Mouse (Mus musculus) frontal cortex, postnatal 25 days (tissue): ENCODE results near the gene Tcirg1.

Experiments
- DNase-seq, 2 experiments: peaks; one replicate each; pipeline ENCODE4 v3.0.0; 2022; ENCODE audit warnings: low spot score in 2 of 2

Gene Tcirg1

DNA sequence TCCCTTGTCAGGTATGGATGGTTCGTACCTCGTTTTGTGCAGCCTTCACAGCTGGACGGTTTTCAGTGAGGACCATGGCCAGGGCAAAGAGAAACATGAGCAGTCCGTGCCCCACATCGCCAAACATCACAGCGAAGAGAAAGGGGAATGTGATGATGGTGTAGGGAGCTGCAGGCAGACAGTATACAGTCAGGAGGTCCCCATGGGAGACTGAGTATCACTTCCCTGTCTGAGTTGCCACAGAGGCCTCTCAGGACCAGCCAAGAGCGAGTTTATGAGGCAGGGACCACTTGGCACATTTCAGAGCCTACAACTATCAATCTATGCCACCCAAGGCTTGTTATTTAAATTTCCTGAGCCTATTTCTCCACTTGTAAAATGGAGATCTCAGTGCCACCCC, 8.0 kb downstream of the Tcirg1 start:
- DNase-seq, result no peak

DNA sequence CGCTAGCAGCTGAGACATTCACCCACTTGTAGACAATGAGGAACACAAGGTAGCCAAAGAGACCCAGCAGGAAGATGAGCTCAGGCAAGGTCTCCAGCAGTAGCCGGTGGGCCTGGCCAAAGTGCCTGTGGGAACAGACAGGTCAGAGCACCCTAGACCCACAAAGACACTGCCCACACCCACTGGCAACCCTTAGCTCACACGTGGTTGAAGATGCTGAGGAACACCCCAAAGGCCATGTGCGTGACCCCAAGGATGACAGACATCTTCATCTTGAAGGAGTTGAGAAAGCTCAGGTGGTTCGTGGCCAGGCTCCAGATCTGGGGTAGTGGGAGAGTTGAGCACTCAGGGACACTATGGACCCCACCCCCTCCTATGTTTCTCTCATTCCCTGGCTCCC, 9.4 kb downstream of the Tcirg1 start:
- DNase-seq, result no peak

DNA sequence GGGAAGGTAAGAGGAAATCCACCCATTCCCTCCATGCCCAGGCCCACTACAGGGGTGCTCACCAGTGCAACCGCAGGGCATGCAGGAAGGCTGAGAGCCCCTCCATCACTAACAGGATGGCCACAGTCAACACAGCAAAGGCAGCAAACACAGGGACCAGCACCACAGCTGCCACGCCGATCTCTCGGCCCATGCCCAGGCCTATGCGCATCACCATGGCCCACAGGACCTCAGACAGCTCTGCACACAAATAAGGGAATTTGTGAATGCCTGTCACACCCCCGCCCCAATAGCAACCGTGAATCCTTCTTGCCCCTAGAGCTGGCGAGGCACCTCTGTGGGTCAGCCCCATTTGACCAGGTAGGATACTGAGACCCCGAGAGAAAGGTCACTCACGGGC, 10.7 kb downstream of the Tcirg1 start:
- DNase-seq, result no peak

DNA sequence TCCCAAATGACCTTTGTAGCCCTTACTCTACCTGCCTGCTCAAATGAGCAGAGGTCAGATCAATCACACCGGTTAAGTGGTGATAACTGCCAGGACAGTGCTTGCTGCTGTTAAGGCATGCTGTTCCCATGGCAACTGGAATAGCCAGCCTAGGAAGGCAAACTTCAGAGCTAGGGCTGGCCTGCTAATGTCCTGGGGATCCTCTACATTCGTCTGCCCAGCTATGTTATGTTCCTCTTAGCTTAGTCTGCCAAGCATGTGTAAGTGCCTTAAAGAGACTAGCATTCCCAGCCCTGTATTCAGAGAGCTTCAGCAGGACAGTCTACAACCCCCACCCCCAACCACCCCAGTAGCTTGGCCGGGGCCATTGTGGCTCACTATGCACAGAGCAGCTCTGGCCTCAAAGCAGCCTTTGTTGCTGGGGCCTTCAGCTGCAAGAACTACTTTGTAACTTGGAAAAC, 11.7 kb downstream of the Tcirg1 start:
- no peak for DNase-seq

DNA sequence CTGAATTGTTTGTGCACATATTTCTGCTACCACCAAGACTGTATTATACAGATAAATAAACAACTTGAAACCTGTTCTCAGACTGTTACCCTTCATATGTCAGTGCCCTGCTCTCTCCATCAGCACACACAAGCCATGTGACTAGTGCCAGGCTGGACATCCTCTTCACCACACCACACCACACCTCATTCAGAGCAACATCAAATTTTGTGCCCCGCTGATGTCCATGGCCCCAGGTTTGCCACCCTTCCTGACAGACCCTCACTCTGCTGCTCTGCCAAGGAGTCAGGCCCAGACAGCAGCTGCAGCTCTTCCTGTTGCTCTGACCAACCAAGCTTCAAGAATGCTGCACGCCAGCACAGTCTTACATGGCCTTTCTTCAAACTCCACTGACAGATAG, 12.6 kb downstream of the Tcirg1 start:
- no peak for DNase-seq

DNA sequence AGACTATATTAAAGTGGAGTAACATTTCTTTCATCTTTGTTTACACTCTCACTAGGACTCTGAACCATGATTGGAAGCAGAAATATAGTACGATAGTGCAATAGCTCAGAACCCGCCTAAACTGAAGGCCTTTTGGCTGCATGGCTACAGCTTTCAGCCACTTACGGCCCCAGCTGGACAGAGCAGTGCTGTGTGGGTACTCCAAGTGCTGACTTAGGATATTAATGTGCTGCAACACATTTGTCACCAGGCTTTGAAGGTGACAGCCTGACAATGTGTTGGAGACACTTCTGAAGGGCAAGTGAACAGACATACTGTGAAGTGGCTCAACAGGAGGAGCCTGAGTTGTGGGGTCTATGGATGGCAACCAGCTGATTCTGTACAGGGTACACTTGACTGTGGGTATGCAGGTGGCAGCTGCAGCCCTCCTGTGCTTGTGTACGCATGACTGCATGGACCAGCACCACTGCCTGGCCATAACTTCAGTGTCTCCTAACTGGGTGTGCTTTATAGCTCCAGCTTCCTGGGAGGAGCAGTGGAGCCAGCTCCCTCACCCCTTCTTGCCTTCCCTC, 13.3 kb downstream of the Tcirg1 start:
- DNase-seq, result no peak

DNA sequence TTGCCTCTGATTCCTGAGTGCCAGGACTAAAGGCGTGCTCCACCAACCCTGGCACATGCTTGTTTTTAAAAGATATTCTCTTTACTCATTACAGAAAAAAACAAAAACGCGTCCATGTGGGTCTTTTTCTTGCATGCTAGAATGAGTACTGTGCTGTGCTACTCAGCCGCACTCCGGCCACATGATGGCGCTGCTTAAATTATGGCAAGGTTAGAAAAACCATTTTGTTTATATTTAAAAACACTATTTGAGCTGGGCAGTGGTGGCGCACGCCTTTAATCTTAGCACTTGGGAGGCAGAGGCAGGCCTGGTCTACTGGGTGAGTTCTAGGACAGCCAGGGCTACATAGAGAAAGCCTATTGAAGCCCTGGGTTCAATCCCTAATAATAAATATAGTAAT, 16.8 kb downstream of the Tcirg1 start:
- DNase-seq, result no peak

DNA sequence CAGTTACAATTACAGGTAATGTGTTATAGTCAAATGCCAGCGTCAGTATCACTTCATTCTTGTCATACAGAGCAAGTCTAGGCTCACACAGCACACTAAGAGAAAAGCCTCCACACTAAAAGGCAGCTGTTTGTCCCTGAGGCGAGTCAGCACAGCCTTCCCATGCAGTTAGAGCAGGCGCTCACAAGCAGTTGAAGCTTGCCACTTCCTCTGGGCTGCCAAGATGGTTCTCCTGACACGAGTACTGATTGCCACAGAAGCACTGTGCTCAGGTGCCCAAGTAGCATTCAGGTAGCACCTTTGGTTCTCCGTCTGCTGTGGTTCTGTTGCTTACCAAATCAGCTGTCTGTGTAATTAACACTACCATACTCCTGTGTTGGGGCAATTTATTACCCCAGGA, 17.8 kb downstream of the Tcirg1 start:
- DNase-seq, result no peak

DNA sequence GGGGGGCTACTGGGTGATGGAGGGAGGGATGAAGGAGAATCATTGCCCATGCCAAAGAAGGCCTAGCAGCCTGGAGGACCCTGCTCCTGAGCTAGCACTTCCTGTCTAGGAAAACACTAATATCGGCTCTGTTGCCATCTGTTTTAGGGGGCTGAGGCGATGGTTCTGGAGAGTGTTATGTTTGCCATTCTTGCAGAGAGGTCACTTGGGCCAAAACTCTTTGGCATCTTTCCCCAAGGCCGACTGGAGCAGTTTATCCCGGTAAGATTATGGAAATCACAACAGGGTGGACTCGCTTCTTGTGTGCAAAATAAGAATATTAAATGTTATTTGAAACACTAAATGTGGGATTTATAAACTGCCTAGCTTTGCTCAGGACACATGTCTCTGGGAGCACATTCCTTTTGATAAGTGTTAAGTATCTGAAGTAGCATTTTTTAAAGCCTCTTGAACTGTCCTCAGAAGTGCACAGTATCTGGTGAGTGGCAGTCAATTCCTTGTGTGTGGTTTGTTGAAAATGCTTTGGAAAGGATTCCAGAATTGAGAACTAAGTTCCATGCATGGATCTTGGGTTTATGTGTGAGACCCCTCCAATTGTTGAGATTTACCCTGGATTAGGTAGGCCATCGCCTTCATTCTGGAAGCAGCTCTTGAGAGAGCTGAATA, 22.5 kb downstream of the Tcirg1 start:
- no peak for DNase-seq

DNA sequence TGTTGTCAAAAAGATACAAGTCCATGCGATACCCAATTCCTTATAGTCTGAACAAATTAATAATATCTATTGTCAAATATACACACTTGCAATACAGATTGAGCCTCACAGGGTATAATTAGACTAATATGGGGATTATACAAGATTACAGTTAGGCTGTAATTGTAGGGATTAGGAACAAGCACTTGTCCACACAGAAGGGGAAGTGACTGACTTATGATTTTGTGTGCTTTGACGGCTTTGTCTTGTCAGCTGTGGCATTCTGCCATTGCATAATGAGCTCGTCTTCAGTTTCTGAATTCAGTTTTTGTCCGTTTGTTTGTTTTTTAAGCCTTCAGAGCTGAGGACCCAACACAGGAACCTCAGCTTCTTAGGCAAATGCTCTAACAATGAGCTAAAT, 24.7 kb downstream of the Tcirg1 start:
- DNase-seq, result no peak

DNA sequence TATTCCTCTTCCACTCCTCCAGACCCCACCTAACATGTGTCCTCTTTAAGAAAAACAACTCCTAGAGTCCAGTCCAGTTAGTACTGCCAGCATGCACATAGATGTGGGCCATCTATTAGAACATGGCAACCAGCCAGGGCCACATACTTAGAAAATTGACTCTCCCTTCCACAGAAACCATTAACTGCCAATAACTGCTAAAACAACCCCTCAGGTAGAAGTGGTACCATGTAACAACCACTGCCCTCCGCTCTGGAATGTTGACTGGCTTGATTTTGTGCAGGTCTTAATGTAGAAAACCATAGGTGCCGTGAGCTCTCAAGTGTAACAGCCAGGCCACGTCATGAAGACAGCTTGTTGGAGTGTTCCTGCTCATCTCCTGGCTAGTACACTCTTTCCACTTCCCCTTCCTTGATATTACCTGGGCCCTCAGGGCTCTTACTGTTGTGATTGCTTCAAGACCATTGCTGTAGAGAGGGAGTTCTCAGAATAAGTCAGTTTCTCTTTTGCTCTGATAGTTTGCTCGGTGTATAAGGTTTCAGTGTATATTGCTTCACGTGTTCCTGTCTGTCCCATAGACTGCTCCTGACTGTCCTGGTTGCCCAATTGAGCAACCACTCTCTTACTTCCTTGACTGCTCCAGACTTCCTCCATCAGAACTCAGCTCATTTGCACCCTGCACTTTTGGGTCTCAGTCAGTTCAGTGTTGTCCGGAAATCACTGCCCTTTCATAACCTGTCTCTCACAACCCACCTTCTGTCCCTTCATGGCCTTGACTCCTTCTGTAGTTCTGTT, 26.7 kb downstream of the Tcirg1 start:
- DNase-seq, result no peak

DNA sequence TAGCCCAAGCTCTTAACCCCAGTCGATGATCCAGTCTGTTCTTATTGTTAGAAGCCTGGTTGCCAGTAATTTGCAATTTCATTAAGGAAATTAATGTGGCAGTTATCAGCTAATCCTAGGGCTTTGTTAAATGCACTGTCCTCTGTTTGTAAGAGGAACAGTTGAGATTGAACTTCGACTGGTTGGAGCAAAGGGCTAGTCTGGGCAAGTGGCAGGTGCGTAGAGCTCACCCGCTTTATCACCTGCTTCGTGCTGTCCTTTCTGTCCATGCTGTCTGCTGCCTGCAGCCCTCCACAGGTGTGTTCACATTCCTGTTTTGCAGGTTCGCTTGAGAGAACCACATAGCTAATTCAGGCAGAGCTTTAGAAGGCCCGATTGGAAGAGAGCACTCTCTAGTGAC, 31.9 kb downstream of the Tcirg1 start:
- DNase-seq, result no peak

DNA sequence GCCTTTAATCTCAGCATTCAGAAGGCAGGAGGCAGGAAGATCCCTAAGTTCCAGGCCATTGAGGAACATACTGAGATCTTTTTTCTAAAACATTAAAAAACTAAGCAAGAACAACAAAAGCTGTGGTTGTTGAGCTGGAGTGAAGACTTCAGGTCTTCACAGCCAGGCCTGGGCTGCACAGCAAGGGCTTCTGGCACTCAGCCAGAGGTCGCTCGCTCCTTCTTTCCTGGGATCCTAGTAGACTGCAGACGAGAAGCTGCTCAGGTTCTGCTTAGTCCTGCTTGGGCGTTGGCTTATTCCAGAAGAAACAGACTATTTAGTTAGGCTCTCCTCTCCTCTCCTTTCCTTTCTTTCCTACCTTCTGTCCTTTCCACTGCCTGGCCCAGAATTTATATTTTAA, 34.6 kb downstream of the Tcirg1 start:
- DNase-seq, result no peak

DNA sequence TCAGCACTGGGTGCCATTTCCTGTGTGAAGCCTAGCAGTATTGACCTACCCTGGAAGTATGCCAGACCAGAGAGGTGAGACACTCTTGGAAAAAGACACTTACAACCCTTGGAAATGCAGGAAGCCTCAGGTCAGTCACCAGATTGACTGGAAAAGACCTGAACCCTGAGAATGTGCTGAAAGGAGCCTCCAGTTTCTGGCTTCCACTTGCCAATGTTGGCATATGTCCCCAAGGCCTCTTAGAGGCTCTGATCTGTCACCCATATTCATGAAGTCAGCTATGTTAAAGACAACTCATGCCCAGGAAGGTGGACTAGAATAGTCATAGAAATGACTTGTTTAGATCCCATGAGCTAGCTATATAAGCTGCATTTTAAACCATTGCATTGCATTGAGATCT, 35.5 kb downstream of the Tcirg1 start:
- no peak for DNase-seq

DNA sequence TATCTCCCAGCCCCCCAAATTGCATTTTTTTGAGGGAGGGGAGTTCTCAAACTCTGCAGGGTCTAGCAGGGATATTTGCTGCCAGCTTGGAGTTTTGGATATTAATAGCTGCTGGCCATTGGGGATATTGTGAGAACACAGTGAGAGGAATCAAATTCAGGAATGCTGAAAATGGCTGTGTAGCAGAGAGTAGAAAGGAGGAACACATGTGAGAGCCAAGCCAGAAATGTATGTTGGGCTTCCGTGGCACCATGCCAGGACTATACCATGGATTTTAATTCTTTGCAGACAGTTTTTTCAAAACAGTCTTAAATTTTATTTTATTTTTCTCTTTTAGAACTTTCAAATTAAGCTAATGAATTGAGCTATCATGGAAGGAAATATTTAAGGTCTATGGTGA, 38.6 kb downstream of the Tcirg1 start:
- no peak for DNase-seq

DNA sequence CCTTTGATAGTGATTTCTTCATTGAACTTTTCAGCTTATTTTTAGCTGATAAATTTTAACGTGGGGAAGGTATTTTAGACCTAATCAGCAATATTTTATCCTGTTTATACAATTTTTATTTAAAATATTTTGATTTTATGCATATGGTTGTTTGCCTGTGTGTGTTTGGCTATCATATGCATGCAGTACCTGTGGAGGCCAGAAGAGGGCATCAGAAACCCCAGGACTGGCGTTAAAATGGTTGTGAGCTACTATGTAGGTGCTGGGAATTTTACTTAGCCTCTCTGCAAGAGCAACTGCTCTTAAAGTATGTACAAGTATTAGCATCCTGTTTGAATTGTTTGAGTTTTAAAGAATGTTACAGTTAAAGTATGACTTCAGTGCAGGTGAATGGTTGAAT, 42.0 kb downstream of the Tcirg1 start:
- DNase-seq, result no peak

DNA sequence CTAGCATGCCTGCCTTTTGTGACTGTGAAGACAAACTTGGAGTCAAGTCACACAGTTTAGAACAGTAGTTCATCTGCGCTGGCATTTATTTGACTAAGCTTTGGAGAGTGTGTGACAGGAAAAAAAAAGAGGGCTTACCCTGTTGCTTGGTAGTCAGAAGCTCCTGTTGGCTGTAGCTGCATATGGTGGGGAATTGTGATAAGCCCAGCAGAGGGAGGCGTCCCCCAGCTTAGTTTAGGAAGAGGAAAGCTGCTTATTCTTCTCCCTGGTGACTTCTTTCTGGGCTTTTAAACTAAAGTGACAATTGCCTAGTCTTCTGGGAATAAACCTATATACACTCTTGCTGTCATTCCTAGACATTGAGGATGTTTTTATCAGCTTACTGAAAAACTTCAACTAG, 44.2 kb downstream of the Tcirg1 start:
- DNase-seq, result no peak

DNA sequence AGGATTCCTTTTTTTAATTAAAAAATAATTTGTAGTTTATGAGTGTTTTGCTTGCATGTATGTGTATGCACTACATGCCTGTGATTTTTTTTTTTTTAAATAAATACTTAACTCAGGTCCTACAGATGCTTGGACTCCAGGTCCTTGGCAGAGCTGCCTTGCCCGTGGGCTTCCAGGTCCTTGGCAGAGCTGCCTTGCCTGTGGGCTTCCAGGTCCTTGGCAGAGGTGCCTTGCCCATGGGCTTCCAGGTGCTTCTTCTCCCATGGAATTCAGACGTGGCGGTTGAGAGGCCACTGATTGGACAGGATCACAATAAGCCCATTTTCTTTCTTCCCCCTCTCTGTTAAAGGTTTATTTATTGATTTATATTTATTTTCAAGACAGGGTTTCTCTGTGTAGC, 49.7 kb downstream of the Tcirg1 start:
- no peak for DNase-seq

DNA sequence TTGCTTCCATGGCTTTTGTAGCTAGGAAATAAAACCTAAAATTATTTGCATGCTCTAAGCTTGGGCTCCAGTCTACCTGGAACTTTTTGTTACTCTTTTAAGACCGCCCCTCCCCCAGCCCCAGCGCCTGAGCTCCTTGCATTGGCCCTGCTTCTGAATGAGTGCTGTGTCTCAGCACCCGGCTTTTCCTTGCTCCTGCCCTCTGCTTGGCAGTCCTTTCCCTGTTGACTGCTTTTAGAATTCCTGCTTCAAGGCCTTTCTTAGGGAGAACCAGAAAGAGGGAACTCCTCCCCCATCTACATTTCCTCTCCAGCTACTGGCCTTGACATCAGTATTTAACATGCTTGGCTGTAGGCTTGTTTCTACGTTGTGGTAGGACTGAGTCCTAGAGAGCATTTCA, 51.3 kb downstream of the Tcirg1 start:
- no peak for DNase-seq

DNA sequence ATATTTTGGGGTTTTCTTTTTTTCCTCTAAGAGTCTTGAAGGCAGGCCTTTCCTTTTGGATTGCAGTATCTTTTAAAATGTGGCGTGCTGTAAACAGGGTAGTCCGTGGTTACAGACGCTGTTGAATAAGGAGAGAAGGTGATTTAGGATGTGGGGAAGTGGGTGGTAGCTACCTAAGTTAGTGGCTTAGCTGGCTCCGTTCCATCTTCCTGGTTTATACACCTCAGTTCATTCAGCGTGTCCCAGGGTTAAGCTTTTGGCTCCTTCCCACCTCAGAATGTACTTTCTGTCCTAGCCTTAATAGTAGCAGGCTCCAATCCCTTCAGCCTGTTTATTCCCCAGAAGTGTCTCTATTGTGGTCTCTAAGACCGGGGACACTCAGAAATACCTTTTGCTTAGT, 51.8 kb downstream of the Tcirg1 start:
- DNase-seq, result no peak

DNA sequence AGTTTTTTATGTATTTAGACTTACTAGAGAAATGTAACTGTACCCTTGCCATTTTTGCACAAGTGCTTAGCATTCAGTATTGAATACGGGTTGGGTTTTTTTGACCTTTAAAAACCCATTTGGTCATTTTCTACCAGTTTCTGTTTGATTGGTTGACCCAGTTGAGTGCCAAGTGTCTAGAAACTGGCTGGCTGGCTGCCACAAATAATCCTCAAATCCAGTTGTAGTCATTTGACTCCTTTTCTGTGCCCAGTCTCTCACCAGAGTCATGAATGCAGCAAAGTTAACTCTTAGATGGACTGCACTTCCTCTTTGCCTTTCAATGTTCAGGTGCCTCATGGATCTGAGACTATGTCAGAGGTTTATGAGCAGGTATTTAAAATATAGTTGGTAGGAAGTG, 53.0 kb downstream of the Tcirg1 start:
- no peak for DNase-seq

DNA sequence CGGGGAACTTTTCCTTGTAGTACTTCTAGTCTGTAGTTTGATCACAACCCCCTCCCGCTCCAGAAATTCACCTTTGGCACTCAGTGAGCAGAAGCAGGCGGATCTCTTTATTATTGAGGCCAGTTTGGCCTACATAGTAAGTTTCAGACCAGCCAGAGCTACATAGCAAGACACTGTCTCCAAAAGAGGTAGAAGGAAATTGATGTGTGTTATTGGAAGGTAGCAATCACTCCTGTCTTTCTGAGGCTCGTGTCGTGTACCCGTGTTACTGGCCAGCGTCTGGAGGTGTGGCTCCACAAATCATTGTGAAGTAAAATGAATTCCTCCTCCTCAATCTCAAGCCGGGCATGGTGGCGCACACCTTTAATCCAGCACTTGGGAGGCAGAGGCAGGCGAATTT, 53.8 kb downstream of the Tcirg1 start:
- DNase-seq, result no peak

DNA sequence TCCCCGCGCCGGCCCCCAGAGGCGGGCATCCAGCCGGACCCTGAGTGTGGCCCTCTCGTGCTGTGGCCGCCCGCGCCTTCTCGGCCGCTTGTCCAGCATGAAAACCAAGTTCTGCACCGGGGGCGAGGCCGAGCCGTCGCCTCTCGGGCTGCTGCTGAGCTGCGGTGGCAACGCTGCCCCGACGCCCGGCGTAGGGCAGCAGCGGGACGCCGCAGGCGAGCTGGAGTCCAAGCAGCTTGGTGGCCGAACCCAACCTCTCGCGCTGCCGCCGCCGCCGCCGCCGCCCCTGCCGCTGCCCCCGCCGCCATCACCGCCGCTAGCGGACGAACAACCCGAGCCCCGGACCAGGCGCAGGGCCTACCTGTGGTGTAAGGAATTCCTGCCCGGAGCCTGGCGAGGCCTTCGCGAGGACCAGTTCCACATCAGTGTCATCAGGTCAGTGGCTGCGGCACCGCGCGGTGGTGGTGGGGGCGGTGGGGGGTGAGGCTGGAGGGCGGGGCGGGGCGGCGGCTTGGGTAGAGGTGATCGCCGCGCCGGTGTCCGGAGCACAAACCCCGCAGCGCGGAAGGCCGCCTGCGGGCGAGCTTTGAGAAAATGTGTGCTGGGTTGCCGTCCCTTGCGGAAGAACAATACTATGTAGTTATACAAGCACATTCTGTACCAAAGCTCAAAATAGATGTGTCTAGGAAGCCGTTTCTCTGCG, 54.8 kb downstream of the Tcirg1 start:
- DNase-seq, result peak; percentile 30 to 33
